Mouse (Mus musculus) left cerebral cortex, postnatal 25 days (tissue): ENCODE measurements around the gene Hist1h3a. TPM values are rescaled to one million over a fixed set of nuclear protein-coding genes. Genes with fewer than 3 reads are reported as not detected.

ENCODE experiments used
- DNase-seq, 2 experiments: peaks; one replicate each; pipeline ENCODE4 v3.0.0; 2022; ENCODE audit warnings: low spot score in 2 of 2, mixed read lengths in 1 of 2
- intact Hi-C: fragments of 180-260 bp; cut with DNase I; formaldehyde crosslinking; loops from one replicate; pipeline ENCODE4 v1.15.1; 2025
- total RNA-seq, 2 experiments: library from RNA; stranded (reverse); gene quantifications; 2 replicates each; pipeline ENCODE4 v1.2.3; 2021

Gene Hist1h3a
- total RNA-seq, 2 experiments from 2014 or later: 35.9 to 40.0 TPM

DNA sequence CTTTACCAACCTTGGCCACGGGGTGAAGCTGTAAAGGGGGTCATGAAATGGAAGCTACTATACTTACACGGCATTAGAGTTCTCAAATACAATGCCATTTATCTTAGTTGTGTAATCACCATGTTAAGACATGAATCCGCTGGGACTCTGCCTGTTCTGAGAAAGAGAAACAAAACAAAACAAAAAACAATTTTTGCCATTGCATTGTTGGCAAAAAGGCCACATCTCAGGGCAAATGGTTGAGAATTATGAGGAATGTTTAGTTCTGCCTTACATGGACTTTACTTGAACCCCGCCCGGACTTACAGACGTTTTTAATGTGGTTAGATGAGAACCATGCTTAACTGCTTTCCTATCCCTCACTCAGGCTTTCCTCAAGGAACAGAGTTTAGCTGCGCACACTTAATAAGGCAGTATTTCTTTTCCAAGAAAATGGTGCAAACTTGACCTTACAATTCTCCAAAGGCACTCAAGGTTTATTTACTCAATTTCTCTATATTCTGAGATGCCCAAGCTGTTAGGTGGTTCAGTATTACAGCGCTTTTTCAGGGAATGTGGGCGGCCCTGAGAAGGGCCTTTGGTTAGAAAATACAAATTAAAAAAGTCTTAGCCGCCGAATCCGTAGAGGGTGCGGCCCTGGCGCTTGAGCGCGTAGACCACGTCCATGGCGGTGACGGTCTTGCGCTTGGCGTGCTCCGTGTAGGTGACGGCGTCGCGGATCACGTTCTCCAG lies 1.8 kb downstream of the Hist1h3a start:
- DNase-seq: peak in 1 of 2 experiments; percentile 30
- intact Hi-C loops: loop anchor here (10.0 kb wide), 1 partner anchor 326 kb away; no protein-coding TSS in a partner anchor

- no peak for DNase-seq
- intact Hi-C loops: loop anchor here (5.0 to 10.0 kb wide), 4 partner anchors 183 to 1975 kb away; partner anchors contain the start of genes Hist1h1b, Hist1h2ag, Hist1h2an and Hist1h2bj
Measured at GRCm38 (mm10) chr13:23759916-23760239, 2.3 kb downstream of the Hist1h3a start.

- no peak for DNase-seq
Measured at GRCm38 (mm10) chr13:23759251-23759771, 2.9 kb downstream of the Hist1h3a start.

DNA sequence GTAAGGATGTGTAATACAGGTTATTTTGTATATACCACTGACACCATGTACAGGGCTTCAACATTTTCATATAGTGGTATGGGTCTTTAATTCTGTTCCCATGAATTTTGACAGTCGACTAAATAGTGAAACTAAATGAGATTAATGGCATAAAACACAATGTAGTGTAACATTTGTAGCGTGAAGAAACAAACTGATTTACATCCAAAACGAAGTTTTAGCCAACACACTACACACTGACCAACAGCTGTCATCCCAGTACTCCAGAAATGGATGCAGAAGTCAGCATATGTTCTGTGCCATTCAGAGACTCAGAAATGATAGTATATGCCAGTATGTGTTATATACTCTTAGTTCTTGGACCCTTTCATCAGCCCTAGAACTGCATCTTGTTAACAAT lies 4.3 kb downstream of the Hist1h3a start:
- intact Hi-C loops: loop anchor here (5.0 to 10.0 kb wide), 3 partner anchors 181 to 1973 kb away; partner anchors contain the start of genes Hist1h1b, Hist1h2ag, Hist1h2an and Hist1h2bj
- DNase-seq: no peak

More at GRCm38 (mm10) chr13:23759251-23759771, 2.9 kb downstream of the Hist1h3a start:
- intact Hi-C loops: loop anchor here (5.0 to 10.0 kb wide), 3 partner anchors 182 to 1975 kb away; partner anchors contain the start of genes Hist1h1b, Hist1h2ag, Hist1h2an and Hist1h2bj

DNA sequence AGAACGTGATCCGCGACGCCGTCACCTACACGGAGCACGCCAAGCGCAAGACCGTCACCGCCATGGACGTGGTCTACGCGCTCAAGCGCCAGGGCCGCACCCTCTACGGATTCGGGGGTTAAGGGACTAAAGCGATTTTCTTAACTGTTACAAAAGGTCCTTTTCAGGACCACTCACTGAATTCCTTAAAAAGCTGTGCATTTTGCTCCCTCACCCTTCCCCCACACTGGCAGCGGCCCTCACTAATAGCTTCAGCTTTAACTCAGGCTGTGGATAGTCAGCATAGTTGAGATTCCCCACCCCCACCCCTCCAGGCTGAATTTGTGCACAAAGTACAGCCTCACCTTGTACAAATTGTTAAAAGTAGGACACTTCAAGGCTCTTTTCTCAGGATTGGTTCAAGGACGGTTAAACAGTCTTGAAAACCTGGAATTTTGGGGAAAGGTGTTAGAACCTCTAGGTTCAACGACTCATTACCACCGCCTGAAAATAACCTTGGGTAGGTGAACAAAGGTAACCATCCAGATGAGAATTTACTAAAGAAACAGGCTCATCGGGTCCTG lies 4.9 kb downstream of the Hist1h3a start:
- DNase-seq: no peak
- intact Hi-C loops: loop anchor here (5.0 to 10.0 kb wide), 3 partner anchors 180 to 1972 kb away; partner anchors contain the start of genes Hist1h1b, Hist1h2ag, Hist1h2an and Hist1h2bj

GRCm38 (mm10) chr13:23756790-23757189 lies 5.4 kb downstream of the Hist1h3a start, which contains the start of gene Hist1h4b:
Hist1h4b (plus strand) TSS chr13:23757013.
- intact Hi-C loops: loop anchor here (5.0 to 10.0 kb wide), 3 partner anchors 179 to 1972 kb away; partner anchors contain the start of genes Hist1h1b, Hist1h2ag, Hist1h2an and Hist1h2bj
- peak; percentile 91 to 98 for DNase-seq

GRCm38 (mm10) chr13:23755000-23755399 lies 7.2 kb downstream of the Hist1h3a start:
- DNase-seq: no peak
- intact Hi-C loops: loop anchor here (5.0 to 10.0 kb wide), 3 partner anchors 178 to 1970 kb away; partner anchors contain the start of genes Hist1h1b, Hist1h2ag, Hist1h2an and Hist1h2bj

- no peak for DNase-seq
- intact Hi-C loops: loop anchor here (10.0 kb wide), 1 partner anchor 1969 kb away; the partner anchor contains the start of genes Hist1h1b, Hist1h2an, Hist1h2bp and Hist1h3i
Measured at GRCm38 (mm10) chr13:23753314-23754078, 8.7 kb downstream of the Hist1h3a start.

- DNase-seq: no peak
- intact Hi-C loops: loop anchor here (10.0 kb wide), 1 partner anchor 1968 kb away; the partner anchor contains the start of genes Hist1h1b, Hist1h2an, Hist1h2bp and Hist1h3i
Measured at GRCm38 (mm10) chr13:23752742-23753172, 9.4 kb downstream of the Hist1h3a start.

- intact Hi-C loops: loop anchor here (10.0 kb wide), 1 partner anchor 1967 kb away; the partner anchor contains the start of genes Hist1h1b, Hist1h2an, Hist1h2bp and Hist1h3i
- DNase-seq: peak; percentile 94 to 98
Measured at GRCm38 (mm10) chr13:23752067-23752741, 10.0 kb downstream of the Hist1h3a start, which contains the start of gene Hist1h3b. Hist1h3b (plus strand) TSS chr13:23752267.

DNA sequence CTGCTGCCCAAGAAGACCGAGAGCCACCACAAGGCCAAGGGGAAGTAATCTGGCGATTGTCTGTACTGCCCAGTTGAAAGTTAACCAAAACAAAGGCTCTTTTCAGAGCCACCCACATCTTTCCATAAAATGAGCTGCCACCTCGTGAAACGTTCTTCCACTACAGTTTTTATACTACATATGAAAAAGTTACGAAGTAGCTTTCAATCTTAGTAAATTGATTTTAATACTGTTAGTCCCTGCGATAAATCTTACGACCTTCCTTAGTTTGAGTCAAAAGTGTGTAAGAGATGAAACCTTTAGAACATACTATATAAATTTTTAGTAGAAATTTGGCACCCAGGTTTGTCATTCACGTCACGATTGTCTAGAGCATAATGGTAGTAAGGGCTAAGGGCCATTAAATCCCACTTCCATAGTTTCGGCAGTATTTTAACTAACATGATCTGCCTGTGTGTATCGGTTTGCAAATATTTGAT lies 10.7 kb downstream of the Hist1h3a start:
- DNase-seq: no peak
- intact Hi-C loops: loop anchor here (10.0 kb wide), 1 partner anchor 1967 kb away; the partner anchor contains the start of genes Hist1h1b, Hist1h2an, Hist1h2bp and Hist1h3i

- intact Hi-C loops: loop anchor here (10.0 kb wide), 1 partner anchor 1966 kb away; the partner anchor contains the start of genes Hist1h1b, Hist1h2an, Hist1h2bp and Hist1h3i
- peak; percentile 45 to 69 for DNase-seq
Measured at GRCm38 (mm10) chr13:23750839-23751477, 11.2 kb downstream of the Hist1h3a start, which contains the start of gene Hist1h2ab. Hist1h2ab (plus strand) TSS chr13:23751126.

GRCm38 (mm10) chr13:23749563-23750121 lies 12.5 kb downstream of the Hist1h3a start:
- DNase-seq: no peak
- intact Hi-C loops: loop anchor here (10.0 kb wide), 1 partner anchor 1965 kb away; the partner anchor contains the start of genes Hist1h1b, Hist1h2an, Hist1h2bp and Hist1h3i

DNA sequence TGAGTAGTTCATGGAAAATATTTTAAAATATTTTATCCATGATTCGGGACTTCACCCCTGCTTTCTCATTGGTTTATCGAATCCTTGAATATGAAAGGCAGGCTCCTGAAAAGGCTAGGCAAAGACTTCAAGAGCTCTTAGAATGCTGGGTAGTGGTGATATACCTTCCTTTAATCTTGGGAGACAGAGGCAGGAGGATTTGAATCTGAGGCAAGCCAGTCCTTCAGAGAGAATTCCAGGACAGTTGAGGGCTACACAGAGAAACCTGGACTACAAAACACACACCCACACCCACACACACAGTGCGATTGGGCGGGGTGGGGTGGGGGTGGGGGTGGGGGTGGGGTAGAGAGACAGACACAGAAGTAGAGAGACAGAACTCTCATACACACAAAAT lies 14.3 kb downstream of the Hist1h3a start:
- no peak for DNase-seq
- intact Hi-C loops: no loop called here

DNA sequence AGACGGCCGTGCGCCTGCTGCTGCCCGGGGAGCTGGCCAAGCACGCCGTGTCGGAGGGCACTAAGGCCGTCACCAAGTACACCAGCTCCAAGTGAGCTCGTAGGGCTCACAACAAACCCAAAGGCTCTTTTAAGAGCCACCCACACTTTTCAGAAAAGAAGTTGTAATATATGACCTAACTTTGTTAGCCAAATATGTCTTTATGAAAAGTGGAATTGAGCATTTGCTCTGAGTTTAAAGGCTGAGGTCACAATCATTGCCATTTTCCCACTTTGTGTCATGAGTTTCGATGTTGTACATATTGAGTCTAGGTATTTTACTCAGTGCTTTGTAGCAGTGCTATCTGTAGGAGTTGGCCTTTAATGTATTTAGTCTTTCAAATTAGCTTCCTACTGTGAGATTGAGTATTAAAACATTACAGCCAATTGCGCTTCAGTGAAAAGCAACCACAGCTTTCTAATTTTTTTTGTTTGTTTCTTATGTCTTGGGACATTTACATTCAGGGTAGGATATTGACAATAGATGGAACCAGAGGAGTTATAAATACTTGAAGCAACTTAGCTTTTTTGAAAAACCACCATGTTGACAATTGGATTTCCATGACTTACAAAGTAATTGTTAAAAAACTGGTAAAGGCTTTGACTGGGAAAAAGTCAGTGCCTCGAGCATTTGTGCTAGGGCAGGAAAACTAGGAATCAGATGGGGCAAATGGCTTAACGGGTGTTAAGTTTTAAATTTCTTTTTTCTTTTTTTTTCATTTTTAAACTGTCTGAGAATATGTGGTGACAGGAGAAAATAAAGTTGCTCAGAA lies 14.9 kb downstream of the Hist1h3a start:
- intact Hi-C loops: no loop called here
- no peak for DNase-seq
